Mouse (Mus musculus): ENCODE data around the gene Foxo1.

Gene Foxo1

DNA sequence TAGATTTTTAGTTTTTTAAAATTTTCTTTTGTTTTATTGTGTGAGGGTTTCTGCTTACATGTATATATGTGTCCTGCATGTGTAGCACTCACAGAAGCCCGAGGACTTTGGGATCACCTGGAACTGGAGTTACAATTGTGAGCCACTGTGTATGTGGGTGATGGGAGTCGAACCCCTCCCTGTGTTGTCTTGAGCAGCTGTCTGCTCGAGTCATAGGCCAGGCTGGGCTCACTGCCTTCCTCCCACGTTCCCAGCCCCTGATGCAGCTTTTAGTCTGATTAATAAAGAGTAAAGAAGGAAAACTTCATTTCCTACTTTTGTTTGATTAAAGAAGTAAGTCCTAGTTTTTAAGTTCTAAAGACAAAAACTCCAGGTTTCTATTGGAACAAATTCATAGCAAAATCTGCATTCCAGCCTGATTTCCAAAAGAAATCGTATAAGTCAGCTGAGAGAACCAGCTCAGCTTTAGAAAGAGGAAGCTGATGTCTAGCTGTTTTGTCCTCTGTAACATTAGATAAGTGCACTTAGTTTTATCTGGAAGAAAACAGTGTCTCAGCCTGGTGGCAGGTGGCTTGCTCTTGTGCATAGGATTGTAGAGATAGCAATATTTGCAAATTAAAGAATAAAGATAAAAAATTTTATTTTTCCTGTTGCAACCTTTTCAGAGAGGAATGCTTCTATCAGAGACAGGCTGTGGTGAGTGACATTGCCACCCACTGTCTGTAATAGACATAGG is 40.6 kb downstream of the Foxo1 start:
- DNase-seq (ENCODE audit: low read depth, low spot score), result no peak

DNA sequence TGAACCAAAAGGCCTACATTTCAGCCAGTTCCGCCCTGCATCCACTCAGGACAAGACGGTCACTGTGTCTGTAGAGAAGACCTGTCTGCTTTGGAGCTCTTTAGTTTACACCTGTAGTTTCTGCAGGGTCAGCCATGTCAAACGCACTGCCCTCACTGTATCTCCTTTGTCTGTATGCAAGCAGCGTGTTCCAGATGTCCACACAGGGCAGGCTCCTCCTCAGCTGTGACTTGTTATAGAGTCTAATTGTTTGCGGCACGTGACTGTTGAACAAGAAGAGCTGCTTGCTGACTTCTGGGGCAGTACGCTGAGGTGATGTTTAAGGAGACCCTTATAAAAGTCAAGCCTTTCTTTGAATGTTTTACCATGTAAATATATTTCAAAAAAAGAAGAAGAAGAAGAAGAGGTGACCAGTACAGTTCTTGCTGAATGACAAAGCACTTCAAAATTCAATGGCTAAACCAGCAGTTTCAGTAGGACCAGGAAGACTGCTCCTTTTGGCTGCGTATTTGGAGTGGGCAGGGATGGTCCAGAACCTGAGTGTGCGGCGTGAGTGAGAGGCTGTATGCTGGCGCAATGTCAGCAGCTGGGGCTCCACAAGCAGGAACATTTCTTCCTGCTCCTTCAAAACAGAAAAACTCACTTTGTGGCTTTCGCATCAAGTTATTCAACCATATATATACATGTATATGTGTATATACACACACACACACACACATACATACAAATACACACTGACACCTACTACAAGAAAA is 52.6 kb downstream of the Foxo1 start:
- DNase-seq (ENCODE audit: low read depth, low spot score), result no peak

GRCm38 (mm10) chr3:52322401-52323385 is 54.6 kb downstream of the Foxo1 start:
- no peak for DNase-seq (ENCODE audit: low read depth, low spot score)

DNA sequence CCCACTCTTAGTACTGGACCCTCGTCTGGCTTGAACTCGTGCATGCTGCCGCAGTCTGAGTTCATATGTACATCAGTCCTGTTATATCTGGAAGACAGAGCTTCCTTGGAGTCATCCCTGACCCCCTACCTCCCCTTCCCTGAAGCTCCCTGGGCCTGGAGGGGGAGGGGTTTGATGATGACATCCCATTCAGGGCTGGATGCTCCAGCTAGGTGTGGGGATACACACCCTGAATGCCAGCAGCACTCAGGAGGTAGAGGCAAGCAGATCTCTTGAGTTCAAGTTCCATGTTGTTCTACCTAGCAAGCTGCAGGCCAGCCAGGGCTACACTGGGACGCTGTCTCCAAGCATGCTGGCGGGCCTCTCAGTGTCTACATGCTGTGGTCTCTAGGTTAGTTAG is 56.9 kb downstream of the Foxo1 start:
- no peak for DNase-seq (ENCODE audit: low read depth, low spot score)

DNA sequence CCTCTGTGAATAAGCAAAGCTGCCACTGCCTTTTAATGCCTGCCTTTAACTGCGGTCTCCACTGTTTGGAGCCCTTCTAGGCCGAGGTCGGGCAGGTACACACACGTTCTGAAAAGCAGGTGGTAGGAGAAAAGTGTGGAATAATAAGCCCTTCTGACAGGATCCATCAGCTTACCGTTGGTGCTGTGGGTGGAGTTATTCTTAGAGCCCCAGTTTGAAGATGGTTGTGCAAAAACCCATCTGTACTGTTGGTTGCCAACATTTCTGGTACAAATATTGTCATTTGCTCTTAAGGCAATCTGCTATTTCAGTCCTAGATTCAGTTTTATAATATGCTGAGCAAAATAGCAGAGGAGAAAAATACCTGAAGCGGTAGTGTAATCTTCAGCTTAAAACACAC is 58.6 kb downstream of the Foxo1 start:
- DNase-seq (ENCODE audit: low read depth, low spot score), result no peak

- DNase-seq (ENCODE audit: low read depth, low spot score), result no peak
Measured at GRCm38 (mm10) chr3:52327146-52327545, 59.0 kb downstream of the Foxo1 start.

GRCm38 (mm10) chr3:52331709-52332108 is 63.6 kb downstream of the Foxo1 start:
- no peak for DNase-seq (ENCODE audit: low read depth, low spot score)

DNA sequence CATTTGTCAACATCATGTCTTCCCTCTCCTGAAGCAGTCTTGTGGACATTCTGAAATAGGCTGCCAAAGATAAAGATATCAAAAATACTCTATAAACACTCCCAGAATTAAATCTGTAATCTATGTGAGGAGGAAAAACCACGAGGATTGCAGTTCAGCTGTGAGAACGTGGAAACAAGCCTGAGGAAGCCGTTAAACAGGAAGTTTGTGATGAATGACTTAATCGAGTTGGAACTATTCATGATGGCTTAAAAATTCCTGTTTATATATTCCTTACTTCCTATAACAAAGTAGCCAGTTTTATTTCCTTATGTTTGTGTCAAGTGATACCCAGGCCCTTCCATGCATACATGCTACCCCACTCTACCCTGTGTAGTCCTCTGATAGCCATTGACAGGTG is 70.6 kb downstream of the Foxo1 start:
- DNase-seq (ENCODE audit: low read depth, low spot score), result no peak

GRCm38 (mm10) chr3:52340336-52341034 is 72.3 kb downstream of the Foxo1 start:
- no peak for DNase-seq (ENCODE audit: low read depth, low spot score)

DNA sequence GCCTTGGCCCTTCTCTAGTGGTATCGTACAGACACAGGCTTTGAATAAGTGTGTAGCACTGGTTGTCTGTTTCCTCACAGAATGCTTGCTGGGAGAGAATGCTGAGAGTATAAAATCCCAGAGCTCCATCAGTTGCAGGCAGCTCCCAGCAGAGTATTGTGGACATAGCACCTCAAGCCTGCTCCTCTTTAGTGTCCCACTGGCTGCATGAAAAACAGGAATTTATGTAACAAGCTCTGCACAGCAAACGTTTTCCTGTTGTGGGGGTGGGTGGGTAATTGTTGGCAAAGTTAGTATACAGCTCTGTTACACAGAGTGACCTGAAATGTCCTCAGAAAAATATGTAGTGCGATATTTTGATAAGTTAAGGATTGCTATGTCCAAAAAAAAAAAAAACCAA is 74.1 kb downstream of the Foxo1 start:
- no peak for DNase-seq (ENCODE audit: low read depth, low spot score)

DNA sequence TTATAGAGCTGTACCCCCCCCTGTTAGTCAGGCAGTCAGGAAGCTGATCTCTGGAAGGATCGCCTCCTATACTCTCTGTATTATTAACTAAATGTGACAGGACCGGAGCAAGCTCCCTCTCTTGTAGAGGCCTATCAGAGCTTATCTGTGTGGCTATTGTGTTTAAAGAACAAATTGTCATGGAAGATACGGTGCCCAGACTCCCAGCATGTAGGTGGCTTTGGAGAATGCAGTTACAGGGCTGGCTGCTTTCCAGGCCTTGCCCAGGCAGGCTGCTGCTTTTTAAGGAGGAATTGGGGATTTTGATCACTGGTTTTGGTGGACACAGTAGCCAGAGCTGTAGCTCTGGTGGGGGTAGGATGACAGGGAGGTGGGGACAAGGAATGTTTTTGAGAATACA is 74.7 kb downstream of the Foxo1 start:
- DNase-seq (ENCODE audit: low read depth, low spot score), result no peak

- DNase-seq (ENCODE audit: low read depth, low spot score), result no peak
Measured at GRCm38 (mm10) chr3:52343270-52344070, 75.3 kb downstream of the Foxo1 start.

- no peak for DNase-seq (ENCODE audit: low read depth, low spot score)
Measured at GRCm38 (mm10) chr3:52345881-52346280, 77.7 kb downstream of the Foxo1 start.

- DNase-seq (ENCODE audit: low read depth, low spot score), result no peak
Measured at GRCm38 (mm10) chr3:52346986-52347710, 79.0 kb downstream of the Foxo1 start.

DNA sequence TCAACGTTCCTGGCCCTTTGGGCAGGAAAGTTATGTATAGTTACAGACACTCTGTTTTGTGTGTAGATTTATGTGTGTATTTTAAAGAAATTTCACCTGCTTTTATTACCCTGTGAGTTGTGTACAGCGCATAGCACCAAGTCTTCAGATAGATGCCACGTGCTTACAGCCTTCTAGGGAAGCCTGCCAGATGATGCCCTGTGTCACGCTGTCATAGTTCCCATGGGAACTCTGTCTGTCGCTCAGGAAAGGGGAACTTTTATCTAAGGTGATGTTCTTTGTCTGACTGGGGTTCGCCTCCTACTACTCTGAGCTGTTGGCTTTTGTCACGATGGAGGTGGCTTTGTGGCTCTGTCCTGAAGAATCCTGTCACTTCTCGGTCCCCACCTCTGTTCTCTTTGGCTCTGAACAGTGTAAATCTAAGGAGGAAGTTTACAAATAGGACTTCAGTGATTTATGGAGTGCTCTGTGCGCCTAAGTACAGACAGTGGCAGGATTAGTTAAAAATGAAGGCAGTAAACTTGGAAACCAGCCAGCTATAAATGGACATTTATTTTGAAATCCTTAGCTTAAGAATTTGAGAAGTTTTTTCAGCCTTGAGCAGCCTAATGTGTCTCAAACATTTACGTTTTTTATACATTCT is 80.0 kb downstream of the Foxo1 start:
- DNase-seq (ENCODE audit: low read depth, low spot score), result no peak

- no peak for DNase-seq (ENCODE audit: low read depth, low spot score)
Measured at GRCm38 (mm10) chr3:52350636-52351035, 82.5 kb downstream of the Foxo1 start.

DNA sequence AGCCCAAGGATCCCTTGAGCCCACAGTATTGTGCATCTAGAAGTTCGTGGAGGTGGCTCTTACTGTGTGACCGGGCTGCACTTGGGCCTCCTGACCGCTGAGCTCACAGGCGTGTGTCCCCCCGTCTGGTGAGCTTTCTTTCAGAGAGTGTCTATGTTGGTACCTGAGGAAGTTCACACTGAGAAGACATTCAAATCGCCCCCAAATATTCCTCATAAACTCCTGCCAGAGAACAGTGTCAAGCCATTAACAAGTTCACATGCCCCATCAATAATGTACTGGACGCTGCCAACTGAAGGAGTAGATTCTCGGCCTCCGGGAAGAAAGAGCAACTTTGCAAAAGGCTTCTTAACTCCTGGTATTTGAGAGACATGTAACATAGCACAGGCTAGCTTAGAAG is 83.8 kb downstream of the Foxo1 start:
- no peak for DNase-seq (ENCODE audit: low read depth, low spot score)

DNA sequence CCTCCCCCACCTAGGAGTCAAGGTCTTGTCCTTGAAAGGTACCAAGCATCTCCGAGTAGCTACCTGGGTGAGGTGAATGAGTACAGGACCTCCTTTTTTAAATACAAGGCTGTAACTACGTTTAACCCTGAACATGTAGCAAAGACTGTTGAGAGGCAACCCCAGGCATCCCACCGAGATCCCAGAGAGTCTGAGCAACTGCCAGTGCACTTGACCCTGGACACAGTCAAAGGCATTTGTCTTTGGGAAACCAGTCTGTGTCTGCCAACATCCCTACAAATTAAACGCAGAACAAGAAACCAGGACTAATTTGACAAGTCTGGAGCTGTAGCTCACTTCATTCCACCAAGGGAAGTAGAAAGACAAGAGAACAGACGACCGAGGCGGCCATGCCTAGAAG is 86.1 kb downstream of the Foxo1 start:
- DNase-seq (ENCODE audit: low read depth, low spot score), result no peak

- DNase-seq (ENCODE audit: low read depth, low spot score), result no peak
Measured at GRCm38 (mm10) chr3:52357265-52357953, 89.3 kb downstream of the Foxo1 start.

Measured in c-Kit-negative CD71-positive TER-119-positive erythroid progenitor cells, embryonic 14.5 days (primary cell).